Mouse (Mus musculus): ENCODE measurements around the gene Zp3.

Gene Zp3

DNA sequence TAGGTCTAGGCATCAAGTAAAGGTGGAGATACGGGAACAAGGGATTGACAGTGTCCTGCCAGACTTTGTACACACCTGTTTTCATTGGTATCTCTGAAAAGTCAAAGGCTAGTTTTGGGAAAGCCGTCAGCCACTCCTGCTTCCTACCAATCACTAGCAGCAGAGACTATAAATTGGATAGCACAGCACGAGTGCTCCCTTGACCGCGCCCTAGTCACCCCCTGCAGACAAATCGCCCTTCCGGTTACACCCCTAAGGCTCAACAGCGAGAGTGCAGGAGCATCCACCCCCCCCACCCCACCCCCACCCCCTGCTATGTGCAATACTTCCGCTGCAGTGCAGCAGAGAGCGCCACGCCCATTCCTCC lies 17.8 kb upstream of the Zp3 start:
- DNase-seq (ENCODE audit: low spot score in 2 of 2): no peak

DNA sequence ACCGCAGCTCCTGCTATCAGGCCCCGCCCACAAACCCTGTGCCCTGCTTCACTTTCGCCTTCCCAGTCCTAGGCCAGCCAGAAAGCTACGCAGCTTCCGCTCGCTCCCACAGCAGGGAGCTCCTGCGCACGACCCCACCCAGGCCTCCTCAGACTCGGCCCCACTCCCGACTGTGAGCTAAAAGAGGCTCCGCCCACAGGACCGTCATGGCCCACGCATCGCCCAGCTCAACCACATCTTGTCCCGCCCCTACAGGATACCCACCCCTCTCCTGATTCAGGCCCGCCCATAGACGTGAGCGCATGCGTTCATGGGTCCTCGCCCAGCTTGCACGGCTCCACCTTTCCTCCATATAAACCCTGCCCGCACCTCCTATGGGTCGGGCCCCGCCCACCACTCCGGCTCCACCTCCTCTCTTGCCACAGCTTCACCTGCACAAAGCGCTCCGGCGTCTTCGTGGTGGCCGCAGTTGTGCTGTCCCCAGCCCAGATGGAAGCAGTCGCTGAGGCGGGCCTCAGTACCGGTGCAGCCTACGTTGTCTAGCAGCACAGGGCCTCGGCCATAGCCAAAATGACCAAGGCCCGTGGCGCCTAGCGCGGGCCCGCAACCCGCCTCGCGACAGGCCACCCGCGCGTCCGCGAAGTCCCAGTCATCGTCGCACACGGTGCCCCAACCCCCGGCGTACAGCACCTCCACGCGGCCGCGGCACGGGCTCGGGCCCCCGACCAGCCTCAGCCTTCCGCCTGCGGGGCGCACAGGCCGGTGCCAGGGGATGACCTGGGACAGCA lies 17.2 kb upstream of the Zp3 start:
- DNase-seq (ENCODE audit: low spot score in 2 of 2): peak; percentile 84 to 94

DNA sequence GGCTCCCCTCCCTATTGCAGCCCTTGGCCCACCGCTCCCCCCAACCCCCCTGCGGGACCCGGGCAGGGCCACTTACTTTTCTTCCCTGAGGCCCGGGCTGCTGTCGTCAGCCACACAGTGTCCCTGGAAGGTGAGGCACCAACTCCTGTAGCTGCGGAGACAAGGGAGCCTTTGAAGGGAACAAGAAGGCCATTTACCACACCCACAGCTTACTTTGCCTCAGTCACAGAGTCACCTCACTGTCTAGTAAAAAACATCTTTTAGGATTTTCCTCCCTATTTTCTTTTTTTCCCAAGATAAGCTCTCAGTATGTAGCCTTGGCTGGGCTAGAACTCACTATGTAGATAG lies 16.6 kb upstream of the Zp3 start:
- DNase-seq (ENCODE audit: low spot score in 2 of 2): no peak

DNA sequence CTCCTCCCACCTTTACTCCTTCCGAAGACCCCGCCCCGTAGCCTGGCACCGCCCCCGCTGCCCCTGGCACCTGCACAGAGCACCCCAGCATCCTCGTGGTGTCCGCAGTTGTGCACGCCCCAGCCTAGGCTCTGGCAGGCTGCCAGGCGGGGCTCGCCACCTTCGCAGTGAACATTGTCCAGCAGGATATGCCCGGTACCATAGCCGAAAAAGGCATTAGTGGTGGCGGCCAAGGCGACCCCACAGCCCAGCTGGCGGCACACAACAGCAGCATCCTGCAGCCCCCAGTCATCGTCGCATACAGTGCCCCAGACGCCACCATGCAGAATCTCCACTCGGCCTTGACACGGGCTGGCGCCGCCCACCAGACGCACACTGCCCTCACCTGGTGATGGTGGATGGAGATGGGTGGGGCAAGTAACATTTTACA lies 14.4 kb upstream of the Zp3 start:
- DNase-seq (ENCODE audit: low spot score in 2 of 2): peak in 1 of 2 experiments; percentile 44

DNA sequence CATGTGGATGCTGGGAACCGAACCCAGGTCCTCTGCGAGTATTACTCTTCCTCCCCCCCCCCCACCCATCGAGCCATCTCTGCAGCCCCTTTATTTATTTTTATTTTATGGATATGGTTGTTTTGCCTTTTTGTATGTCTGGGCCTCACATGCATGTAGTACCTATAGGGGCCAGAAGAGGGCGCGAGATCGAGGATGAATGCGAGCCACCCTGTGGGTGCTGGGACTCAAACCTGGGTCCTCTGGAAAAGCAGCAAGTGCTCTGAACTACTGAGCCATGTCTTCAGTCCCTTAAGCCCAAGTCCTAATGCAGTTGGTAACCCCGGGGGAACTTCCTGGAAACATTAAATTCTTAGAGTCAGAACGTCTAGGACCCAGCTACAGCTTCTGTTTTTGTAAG lies 13.0 kb upstream of the Zp3 start:
- DNase-seq (ENCODE audit: low spot score in 2 of 2): no peak

DNA sequence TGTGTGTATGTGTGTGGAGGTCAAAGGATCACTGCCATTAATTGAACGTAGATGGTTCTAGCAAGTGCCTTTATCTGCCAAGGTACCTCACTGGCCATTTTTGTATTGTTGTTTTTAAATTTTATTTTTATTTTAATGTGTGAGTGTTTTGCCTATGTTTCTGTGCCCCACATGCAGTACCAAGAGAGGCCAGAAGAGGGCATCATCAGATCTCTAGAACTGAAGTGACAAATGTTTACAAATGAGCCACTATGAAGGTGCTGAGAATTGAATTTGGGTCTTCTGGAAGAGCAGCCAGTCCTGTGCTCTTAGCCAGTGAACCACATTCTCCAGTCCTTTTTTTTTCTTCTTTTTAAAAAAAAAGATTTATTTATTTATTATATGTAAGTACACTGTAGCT lies 11.1 kb upstream of the Zp3 start:
- DNase-seq (ENCODE audit: low spot score in 2 of 2): peak in 1 of 2 experiments; percentile 57

DNA sequence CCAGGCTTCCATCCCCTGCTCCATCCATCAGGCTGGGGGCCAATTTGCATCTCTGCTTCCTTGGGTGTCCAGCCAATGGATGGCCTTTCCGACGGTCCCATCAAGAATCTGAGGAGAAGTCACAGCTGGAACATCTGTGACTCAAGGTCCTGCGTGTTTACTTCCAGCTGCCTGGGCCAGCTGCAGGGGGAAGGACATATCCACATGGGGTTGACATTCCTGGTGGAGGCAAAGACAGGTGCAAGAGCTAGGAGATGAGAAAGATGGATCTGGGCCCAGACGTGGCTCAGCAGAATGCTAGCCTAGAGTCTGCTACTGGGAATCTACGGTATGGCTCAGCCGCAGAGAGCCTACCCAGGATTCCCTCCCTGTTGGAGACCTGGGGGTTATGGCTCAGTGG lies 9.7 kb upstream of the Zp3 start:
- DNase-seq (ENCODE audit: low spot score in 2 of 2): no peak

DNA sequence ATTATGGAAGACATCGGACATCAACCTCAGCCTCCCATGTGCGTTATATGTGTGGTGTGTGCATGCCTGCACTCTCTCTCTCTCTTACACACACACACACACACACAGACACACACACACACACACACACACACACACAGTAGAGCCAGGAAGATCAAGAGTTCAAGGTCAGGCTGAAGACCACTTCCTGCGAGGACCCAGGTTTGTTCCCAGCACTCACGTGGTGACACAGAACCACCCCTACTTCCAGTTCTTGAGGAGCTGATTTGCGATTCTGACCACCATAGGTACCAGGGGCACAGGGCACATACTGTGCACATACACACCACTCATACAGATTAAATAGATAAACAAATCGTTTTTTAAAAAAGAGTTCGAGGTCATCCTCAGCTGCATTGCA lies 8.0 kb upstream of the Zp3 start:
- no peak for DNase-seq (ENCODE audit: low spot score in 2 of 2)

DNA sequence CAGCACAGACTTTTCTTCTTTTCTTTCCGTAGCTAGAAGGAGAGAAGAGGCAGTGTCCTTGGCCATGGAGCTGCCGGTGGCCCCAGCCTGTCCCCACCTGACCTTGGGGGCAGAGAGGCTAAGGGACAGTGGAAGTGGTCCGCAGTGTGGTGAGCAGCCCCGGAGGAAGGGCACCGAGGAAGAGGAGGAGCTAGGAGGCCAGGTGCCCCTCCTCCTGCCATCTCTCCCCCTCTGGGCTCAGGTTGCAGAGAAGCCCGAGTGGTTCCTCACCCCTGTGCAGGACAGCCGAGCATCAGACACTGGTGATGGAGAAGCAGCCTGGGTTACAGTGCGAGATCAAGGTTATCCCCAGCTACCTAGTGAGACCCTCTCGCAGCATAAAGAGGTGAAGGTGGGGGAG lies 5.5 kb upstream of the Zp3 start, which contains the start of gene Ssc4d:
Gene Ssc4d, minus strand, starts transcription at position 167 of the 400 bp plus-strand sequence.
- DNase-seq (ENCODE audit: low spot score in 2 of 2): no peak

DNA sequence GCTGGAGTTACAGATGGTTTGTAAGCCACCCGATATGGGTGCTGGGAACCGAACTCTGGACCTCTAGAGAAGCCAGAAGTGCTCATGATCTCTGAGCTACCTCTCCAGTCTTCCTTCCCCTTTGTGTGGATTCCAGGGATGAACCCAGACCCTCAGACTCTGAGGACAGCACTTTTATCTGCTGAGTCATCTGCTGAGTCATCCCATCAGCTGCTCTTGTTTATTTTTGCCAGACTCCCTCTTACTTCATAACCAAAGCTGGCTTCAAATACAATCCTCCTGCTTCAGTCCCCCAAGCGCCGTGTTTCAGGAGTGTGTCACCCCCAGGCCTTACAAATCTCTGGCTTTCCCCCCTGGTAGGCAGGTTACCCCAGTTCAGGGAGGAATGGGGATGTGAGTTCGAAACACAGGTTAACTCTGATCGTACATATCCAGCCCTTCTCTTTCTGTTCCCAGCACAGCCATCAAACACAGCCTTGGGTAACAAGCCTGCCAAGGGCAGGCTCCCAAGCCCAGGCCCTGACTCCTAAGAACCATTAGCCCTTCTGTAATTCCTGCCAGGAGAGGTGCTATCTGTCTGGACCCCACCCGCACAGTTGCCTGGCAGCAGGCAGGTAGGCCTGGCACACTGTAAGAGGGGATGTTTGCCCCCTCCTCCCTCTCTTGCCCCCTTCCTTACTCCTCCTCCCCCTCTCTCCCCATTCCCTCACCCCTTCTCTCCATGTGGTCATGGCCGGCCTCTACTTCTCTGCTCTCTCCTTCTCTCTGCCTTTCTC lies 3.8 kb upstream of the Zp3 start:
- no peak for DNase-seq (ENCODE audit: low spot score in 2 of 2)

DNA sequence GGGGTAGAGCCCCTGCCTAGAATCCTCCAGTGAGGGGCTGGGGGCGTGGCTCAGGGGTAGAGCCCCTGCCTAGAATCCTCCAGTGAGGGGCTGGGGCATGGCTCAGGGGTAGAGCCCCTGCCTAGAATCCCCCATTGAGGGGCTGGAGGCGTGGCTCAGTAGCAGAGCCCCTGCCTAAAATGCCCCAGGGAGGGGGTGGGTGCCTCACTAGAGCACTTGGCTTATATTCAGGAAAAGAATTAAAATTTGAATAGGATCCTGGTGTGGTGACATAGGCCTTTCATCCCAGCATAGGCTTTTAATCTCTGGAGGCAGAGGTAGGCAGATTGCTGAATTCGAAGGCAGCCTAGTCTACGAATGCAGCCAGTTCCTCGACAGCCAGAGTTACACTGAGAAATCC lies 518 bp upstream of the Zp3 start:
- no peak for DNase-seq (ENCODE audit: low spot score in 2 of 2)

DNA sequence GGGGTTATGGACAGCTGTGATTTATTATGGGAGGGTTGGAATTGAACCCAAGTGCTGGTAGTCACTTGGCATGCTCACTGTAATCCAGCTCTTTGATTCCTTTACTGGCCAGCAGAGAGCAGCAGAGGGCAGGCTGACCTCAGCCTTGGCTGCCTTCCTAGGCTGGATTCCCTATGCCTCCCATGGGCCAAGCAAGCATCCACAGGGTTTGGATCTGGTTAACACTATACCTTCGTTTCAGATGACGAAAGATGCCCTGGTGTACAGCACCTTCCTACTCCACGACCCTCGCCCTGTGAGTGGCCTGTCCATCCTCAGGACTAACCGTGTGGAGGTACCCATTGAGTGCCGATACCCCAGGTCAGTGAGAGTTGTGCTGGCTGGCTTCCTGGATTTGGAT lies 2.5 kb downstream of the Zp3 start:
- peak in 1 of 2 experiments; percentile 65 for DNase-seq (ENCODE audit: low spot score in 2 of 2)

DNA sequence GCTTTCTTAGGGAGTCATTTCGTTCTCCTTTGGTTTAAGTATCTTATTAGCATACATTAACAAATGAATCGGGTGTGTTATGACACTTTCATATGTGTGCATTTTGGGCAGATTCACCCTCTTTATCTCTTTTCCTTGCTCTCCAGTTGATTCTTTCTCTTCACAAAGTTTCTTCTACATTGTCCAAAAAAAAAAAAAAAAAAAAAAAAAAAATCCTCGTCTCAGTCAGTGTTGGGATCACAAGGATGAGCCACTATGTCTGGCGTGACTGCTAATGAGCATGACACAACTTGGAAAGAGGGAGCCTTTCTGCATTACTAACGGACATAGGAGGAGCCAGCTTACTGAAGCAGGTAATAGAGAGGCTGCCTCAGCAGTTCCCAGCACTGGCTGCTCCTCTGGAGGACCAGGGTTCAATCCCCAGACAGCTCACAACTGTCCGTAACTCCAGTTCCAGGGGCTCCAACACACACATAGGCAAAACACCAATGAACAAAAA lies 4.7 kb downstream of the Zp3 start:
- DNase-seq (ENCODE audit: low spot score in 2 of 2): no peak

DNA sequence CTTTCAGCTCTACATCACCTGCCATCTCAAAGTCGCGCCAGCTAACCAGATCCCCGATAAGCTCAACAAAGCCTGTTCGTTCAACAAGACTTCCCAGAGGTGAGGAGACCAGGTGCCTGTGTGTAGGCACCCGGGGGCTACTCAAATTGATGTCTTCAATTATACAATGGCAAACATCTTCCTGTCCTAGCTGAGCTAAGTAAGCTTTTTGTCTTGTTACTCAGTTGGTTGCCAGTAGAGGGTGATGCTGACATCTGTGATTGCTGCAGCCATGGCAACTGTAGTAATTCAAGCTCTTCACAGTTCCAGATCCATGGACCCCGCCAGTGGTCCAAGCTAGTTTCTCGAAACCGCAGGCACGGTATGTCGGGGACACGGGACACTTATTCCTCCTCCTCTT lies 7.3 kb downstream of the Zp3 start:
- DNase-seq (ENCODE audit: low spot score in 2 of 2): no peak

DNA sequence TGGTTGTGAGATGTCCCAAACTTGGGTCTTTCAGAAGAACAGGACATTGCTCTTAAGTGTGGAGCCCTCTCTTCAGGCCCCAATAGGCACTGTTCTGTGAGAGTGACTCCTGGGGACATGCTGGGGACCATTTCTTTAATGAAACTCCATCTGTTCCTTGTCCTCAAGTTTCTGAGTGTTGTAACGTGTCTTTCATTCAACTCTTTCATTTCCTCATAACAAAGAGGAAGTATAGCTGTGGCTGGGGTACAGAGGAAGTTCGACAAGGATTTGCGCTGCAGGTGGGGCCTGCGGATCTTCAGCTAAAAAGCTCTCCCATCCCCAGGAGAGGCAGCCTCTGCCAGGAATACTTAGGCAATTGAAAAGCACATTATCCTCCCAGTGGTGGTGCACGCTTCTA lies 10.7 kb downstream of the Zp3 start:
- DNase-seq (ENCODE audit: low spot score in 2 of 2): no peak

DNA sequence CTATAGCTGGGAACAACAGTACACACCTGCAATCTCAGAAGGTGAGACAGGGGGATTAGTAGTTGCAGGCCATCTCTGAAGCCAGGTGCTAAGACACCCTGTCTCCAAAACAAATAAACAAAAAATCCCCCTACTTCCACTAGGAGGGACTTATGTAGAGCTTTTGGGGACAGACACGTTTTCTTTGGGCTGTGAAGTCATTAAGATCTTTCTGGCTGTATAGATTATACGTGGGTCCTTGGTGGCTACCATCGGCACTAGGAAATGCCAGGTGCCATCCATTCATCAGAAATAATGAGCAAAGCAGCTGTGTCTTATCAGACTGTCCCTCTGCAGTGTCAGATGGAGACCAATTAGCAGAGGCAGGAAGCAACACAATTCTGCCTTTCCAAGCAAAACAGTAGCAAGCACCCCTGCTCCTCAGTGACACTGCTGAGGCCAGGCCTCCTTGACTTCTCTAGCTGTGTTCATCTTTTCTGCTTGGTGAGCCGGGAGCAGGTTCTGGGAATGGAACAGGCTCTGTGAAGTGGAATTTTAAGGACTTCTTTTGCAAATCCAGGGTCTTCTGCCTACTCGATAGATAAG lies 13.6 kb downstream of the Zp3 start:
- no peak for DNase-seq (ENCODE audit: low spot score in 2 of 2)

DNA sequence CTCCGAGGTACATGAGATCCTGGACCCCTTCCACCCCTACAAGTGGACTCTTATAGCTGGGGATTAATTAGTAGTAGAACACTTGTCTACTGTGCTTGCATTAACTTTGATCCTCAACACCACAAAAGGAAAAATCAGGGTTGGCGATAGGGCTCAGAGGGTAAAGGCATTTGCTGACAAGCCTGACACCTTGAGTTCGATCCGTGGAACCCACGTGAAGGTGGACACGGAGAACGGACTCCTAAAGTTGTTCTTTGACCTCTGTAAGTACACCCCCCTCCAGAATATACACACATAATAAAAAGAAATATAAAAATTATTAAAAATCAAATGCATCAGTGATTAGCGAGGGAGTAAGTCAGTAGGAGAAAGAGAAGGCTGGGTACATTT lies 14.4 kb downstream of the Zp3 start:
- DNase-seq (ENCODE audit: low spot score in 2 of 2): no peak

DNA sequence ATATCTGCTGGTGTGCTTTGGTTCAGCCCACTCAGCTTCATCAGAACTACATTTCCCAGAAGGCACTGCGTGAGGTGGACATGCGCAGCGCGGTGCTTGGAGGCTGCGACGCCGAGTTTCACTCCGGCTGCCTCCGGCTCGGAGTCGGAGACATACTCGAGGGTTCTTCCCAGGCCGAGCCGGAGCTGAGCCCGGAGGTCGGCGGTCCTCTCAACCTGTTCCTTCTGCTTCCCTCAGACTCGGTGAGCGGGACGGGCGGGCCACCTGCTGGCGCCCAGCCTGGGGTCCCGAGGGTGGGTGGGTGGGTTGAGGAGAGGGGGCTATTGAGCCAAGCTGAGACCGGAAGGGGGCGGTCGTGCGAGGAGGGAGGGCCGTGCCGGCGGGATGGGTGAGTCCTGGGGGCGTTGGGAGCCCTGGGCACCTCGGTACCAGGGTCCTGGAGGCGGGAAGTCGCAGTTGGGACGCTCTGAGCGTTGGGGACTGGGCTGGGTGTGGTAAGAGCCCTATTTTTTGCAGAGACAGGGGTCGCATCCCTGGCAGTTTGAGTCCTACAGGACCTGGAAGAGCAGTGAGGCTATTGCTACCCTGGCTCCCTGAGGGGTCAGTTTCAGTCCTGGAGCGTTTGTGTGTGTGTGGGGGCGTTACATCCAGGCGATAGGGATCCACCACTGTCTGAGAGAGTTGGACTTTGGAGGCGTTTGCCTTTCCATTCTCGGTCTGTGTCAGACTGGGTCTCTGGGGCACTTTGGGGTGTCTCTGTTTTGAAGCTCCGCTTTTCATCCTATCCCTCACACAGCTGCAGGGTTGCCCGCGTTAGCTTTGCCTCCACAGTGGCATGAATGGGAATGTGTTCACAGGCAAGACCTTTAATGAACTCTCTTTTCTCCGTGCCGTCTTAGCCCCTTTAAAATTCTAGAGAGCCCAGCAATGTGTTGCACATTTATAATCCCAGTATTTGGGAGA lies 15.1 kb downstream of the Zp3 start, which contains the start of gene Dtx2:
Gene Dtx2, plus strand, starts transcription at position 76 of the 963 bp plus-strand sequence.
- peak; percentile 68 to 85 for DNase-seq (ENCODE audit: low spot score in 2 of 2)

DNA sequence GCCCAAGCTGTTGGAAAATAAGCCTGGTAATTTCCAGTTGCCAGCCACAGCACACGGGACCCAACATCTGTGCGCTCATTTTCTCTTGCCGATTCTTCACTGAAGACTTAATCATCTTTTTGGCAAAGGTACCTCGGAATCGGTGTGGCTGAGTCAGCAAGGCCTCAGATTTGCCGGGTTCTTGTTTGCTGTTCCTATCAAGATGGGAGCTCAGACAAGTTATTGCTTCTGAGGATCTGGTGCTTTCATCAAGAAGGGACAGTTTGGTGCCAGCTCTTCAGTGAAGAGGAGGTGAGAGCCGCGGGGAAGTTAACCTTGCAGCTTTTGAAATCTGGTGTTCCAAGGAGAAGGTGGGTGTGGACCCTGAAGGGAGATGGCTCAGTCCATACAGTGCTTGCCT lies 16.3 kb downstream of the Zp3 start:
- DNase-seq (ENCODE audit: low spot score in 2 of 2): no peak

DNA sequence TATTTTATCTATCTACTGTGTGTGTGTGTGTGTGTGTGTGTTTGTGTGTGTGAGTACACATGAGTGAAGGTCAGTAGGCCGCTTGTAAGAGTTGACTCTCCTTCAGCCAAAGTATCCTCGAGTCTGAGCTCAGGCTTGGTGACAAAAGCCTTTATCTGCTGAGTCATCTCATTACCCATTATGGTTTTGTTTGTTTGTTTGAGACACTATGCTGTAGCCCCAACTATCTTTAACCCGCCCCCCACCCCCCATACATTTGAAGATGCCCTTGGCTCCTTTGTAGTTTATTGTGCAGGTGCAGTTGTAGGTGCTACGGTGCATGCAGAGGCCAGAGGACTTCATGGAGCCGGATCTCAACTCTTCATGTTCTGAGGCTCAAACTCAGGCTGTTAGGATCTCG lies 21.3 kb downstream of the Zp3 start:
- DNase-seq (ENCODE audit: low spot score in 2 of 2): no peak

DNA sequence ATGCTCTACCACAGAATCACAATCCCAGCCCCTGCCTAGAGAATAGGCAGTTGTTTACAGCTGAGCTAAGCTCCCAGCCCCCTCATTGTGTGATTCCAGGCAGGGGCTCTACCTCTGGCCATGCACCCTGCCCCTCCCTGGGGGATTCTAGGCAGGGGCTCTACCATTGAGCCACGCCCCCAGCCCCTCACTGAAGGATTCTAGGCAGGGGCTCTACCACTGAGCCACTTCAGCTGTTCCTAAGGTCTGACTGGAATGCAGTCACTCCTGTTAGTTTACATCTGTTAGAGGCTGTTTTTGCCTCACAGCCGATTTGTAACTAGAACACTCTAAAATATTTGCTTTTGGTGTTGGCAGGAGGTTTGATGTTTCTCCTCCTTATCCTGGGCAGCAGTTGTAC lies 22.4 kb downstream of the Zp3 start:
- no peak for DNase-seq (ENCODE audit: low spot score in 2 of 2)

DNA sequence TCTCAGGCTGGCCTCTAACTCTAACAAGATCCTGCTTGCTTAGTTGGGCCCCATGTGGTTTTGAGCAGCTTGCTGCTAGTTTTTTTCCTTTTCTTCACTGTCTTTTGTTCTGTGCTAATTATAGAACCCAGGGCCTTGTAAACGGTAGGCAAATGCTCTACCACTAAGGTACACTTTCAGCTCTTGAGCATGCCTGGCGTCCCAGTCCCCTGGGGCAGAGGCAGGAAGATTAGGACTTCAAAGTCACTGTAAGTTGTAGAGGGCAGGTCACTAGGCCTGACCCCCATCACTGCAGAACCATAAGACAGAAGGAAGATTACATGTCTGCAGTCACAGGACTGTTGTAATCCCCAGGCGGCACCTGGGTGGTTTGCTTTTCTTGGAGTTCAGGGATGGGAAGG lies 22.9 kb downstream of the Zp3 start:
- no peak for DNase-seq (ENCODE audit: low spot score in 2 of 2)
